Mouse (Mus musculus): Measurements from ENCODE around the gene Pdap1.

GRCm38 (mm10) chr5:145081866-145082613 is 58.0 kb downstream of the Pdap1 start:
- TF ChIP-seq CTCF (IDR thresholded peaks at IDR 0.05; ENCODE audit: low read depth, low read length), result no peak
- no peak for TF ChIP-seq GATA2 (IDR thresholded peaks at IDR 0.05; ENCODE audit: borderline replicate concordance, low read depth, low read length)

Data from G1E (cell line).